Mouse (Mus musculus) neural tube, embryonic 15.5 days (tissue): ENCODE results near the gene 1700011L22Rik. TPM values are rescaled to one million over a fixed set of nuclear protein-coding genes. Genes with fewer than 3 reads are reported as not detected.
A peak's percentile ranks its signal among the peaks of the same experiment; 100 is the strongest.

Experiments used
- ATAC-seq: fragments of 200-750 bp; cut with Nextera tagmentation; 2 replicates; pipeline ENCODE4 v1.8.0; 2017; ENCODE audit warnings: mild to moderate bottlenecking, moderate TSS enrichment, moderate library complexity; ENCODE audit not compliant: low FRiP score
- H3K27ac ChIP-seq: fragments of 300-500 bp; sonication (generic); replicated peaks from 2 replicates; pipeline ENCODE4 v1.5.1; 2015; ENCODE audit warnings: mild to moderate bottlenecking, inconsistent platforms
- H3K27me3 ChIP-seq: fragments of 300-500 bp; sonication (generic); replicated peaks from 2 replicates; pipeline ENCODE4 v1.6.1; 2015; ENCODE audit warnings: inconsistent platforms
- H3K36me3 ChIP-seq: fragments of 300-500 bp; sonication (generic); 2 replicates; pipeline ENCODE4 v1.6.1; 2015; ENCODE audit warnings: inconsistent platforms
- H3K4me1 ChIP-seq: fragments of 300-500 bp; sonication (generic); 2 replicates; pipeline ENCODE4 v1.6.1; 2015; ENCODE audit warnings: inconsistent platforms
- H3K4me2 ChIP-seq: fragments of 300-500 bp; sonication (generic); 2 replicates; pipeline ENCODE4 v1.6.1; 2015; ENCODE audit warnings: inconsistent platforms, mild to moderate bottlenecking, moderate library complexity
- H3K4me3 ChIP-seq: fragments of 300-500 bp; sonication (generic); replicated peaks from 2 replicates; pipeline ENCODE4 v1.5.1; 2015; ENCODE audit warnings: mild to moderate bottlenecking, inconsistent platforms
- H3K9ac ChIP-seq: fragments of 300-500 bp; sonication (generic); replicated peaks from 2 replicates; pipeline ENCODE4 v1.6.1; 2015; ENCODE audit warnings: mild to moderate bottlenecking, inconsistent platforms
- H3K9me3 ChIP-seq: fragments of 300-500 bp; sonication (generic); replicated peaks from 2 replicates; pipeline ENCODE4 v1.6.1; 2016; ENCODE audit warnings: inconsistent platforms
- WGBS: fragments of 180-500 bp; shearing (Covaris S2); methylation state at CpG from one replicate; pipeline ENCODE4 v1.1.7; 2015; ENCODE audit warnings: mixed read lengths; 5-methylcytosine and 5-hydroxymethylcytosine counted together
- polyA plus RNA-seq: library from polyadenylated mRNA; unstranded; fragments of >200 nt; fragmentation: Nextera tagmentation; extraction: Ambion mirVana; gene quantifications from 2 replicates; pipeline ENCODE4 v1.2.1, GENCODE M21; 2015

The 1700011L22Rik gene
- polyA plus RNA-seq, 1 experiment from 2014 or later, result not detected

GRCm38 (mm10) chr8:79208181-79208580, 40.2 kb downstream of the 1700011L22Rik start:
- Histone ChIP-seq H3K27me3 (no peaks in the 10 kb centered on the region), H3K9me3 (no peaks in the 10 kb centered on the region), H3K4me3 (no peak overlapping the region), H3K9ac (no peak overlapping the region), H3K36me3 (no peaks in the 10 kb centered on the region), H3K4me1 (peaks cover 30% of the 10 kb centered on the region), H3K4me2 (no peak overlapping the region), H3K27ac (no peak overlapping the region)
- WGBS, result 55% methylated on average over 3 of the region's 3 CpGs
- no peak for ATAC-seq

GRCm38 (mm10) chr8:79206895-79207294, 41.5 kb downstream of the 1700011L22Rik start:
- Histone ChIP-seq H3K9ac (no peak overlapping the region), H3K4me2 (no peak overlapping the region), H3K27me3 (no peaks in the 10 kb centered on the region), H3K36me3 (no peaks in the 10 kb centered on the region), H3K27ac (peak overlapping the region; percentile 28; the same call in 1 of the 2 replicates), H3K4me1 (peaks cover 30% of the 10 kb centered on the region), H3K9me3 (no peaks in the 10 kb centered on the region), H3K4me3 (no peak overlapping the region)
- no peak for ATAC-seq
- 59% methylated on average over 4 of the region's 4 CpGs for WGBS

GRCm38 (mm10) chr8:79201446-79202147, 46.8 kb downstream of the 1700011L22Rik start:
- Histone ChIP-seq H3K27me3 (no peaks in the 10 kb centered on the region), H3K4me1 (no peaks in the 10 kb centered on the region), H3K9ac (no peak overlapping the region), H3K4me3 (no peak overlapping the region), H3K36me3 (no peaks in the 10 kb centered on the region), H3K4me2 (no peak overlapping the region), H3K27ac (no peak overlapping the region), H3K9me3 (no peaks in the 10 kb centered on the region)
- no peak for ATAC-seq
- 74% methylated on average over 11 of the region's 11 CpGs for WGBS

- no peak overlapping the region for H3K9ac ChIP-seq
- ATAC-seq, result no peak
- no peak overlapping the region for H3K4me3 ChIP-seq
- no peak overlapping the region for H3K4me2 ChIP-seq
- H3K4me1 ChIP-seq, result no peaks in the 10 kb centered on the region
- H3K36me3 ChIP-seq, result no peaks in the 10 kb centered on the region
- no peaks in the 10 kb centered on the region for H3K9me3 ChIP-seq
- H3K27ac ChIP-seq, result no peak overlapping the region
- no peaks in the 10 kb centered on the region for H3K27me3 ChIP-seq
- 31% methylated on average over 3 of the region's 3 CpGs for WGBS
Measured at GRCm38 (mm10) chr8:79198675-79199074, 49.7 kb downstream of the 1700011L22Rik start.

- Histone ChIP-seq H3K4me1 (no peaks in the 10 kb centered on the region), H3K36me3 (0 out of 2 replicates have a peak, but pooled peaks cover under 1% of the 10 kb centered on the region), H3K9ac (no peak overlapping the region), H3K4me3 (no peak overlapping the region), H3K27me3 (no peaks in the 10 kb centered on the region), H3K9me3 (no peaks in the 10 kb centered on the region), H3K4me2 (no peak overlapping the region), H3K27ac (no peak overlapping the region)
- no peak for ATAC-seq
- 84% methylated on average over 4 of the region's 4 CpGs for WGBS
Measured at GRCm38 (mm10) chr8:79196481-79196880, 51.9 kb downstream of the 1700011L22Rik start.

GRCm38 (mm10) chr8:79190071-79190470, 58.3 kb downstream of the 1700011L22Rik start:
- no peaks in the 10 kb centered on the region for H3K27me3 ChIP-seq
- no peak overlapping the region for H3K9ac ChIP-seq
- H3K4me1 ChIP-seq, result no peaks in the 10 kb centered on the region
- peaks cover 46% of the 10 kb centered on the region for H3K36me3 ChIP-seq
- no peak overlapping the region for H3K4me3 ChIP-seq
- ATAC-seq, result no peak
- H3K9me3 ChIP-seq, result no peaks in the 10 kb centered on the region
- no peak overlapping the region for H3K4me2 ChIP-seq
- no peak overlapping the region for H3K27ac ChIP-seq
- WGBS, result 97% methylated on average over 10 of the region's 10 CpGs

GRCm38 (mm10) chr8:79185488-79185887, 62.9 kb downstream of the 1700011L22Rik start:
- Histone ChIP-seq H3K4me1 (no peaks in the 10 kb centered on the region), H3K9me3 (no peaks in the 10 kb centered on the region), H3K36me3 (peaks cover 71% of the 10 kb centered on the region), H3K27ac (no peak overlapping the region), H3K27me3 (no peaks in the 10 kb centered on the region), H3K4me3 (no peak overlapping the region), H3K4me2 (no peak overlapping the region), H3K9ac (no peak overlapping the region)
- ATAC-seq, result no peak
- 93% methylated on average over 7 of the region's 7 CpGs for WGBS

- no peak overlapping the region for H3K4me3 ChIP-seq
- no peak overlapping the region for H3K27ac ChIP-seq
- H3K9ac ChIP-seq, result no peak overlapping the region
- no peaks in the 10 kb centered on the region for H3K9me3 ChIP-seq
- ATAC-seq, result peak; percentile 43
- no peaks in the 10 kb centered on the region for H3K4me1 ChIP-seq
- peaks cover 66% of the 10 kb centered on the region for H3K36me3 ChIP-seq
- no peaks in the 10 kb centered on the region for H3K27me3 ChIP-seq
- WGBS, result 63% methylated on average over 6 of the region's 6 CpGs
- no peak overlapping the region for H3K4me2 ChIP-seq
Measured at GRCm38 (mm10) chr8:79179678-79180077, 68.7 kb downstream of the 1700011L22Rik start.

GRCm38 (mm10) chr8:79175991-79176390, 72.4 kb downstream of the 1700011L22Rik start:
- Histone ChIP-seq H3K9me3 (no peaks in the 10 kb centered on the region), H3K27me3 (no peaks in the 10 kb centered on the region), H3K4me2 (no peak overlapping the region), H3K36me3 (peaks cover 36% of the 10 kb centered on the region), H3K9ac (no peak overlapping the region), H3K27ac (no peak overlapping the region), H3K4me1 (peaks cover 9% of the 10 kb centered on the region), H3K4me3 (no peak overlapping the region)
- no peak for ATAC-seq
- WGBS, result 67% methylated on average over 4 of the region's 4 CpGs

- no peaks in the 10 kb centered on the region for H3K9me3 ChIP-seq
- no peak overlapping the region for H3K27ac ChIP-seq
- no peak overlapping the region for H3K4me3 ChIP-seq
- peaks cover 9% of the 10 kb centered on the region for H3K4me1 ChIP-seq
- H3K9ac ChIP-seq, result no peak overlapping the region
- H3K36me3 ChIP-seq, result peaks cover 21% of the 10 kb centered on the region
- no peak overlapping the region for H3K4me2 ChIP-seq
- H3K27me3 ChIP-seq, result no peaks in the 10 kb centered on the region
- WGBS, result 73% methylated on average over 4 of the region's 4 CpGs
- peak; percentile 48; the same call in 1 of the 2 replicates for ATAC-seq
Measured at GRCm38 (mm10) chr8:79173606-79174005, 74.8 kb downstream of the 1700011L22Rik start.

- no peak for ATAC-seq
- H3K36me3 ChIP-seq, result 0 out of 2 replicates have a peak, but pooled peaks cover 4% of the 10 kb centered on the region
- H3K27me3 ChIP-seq, result no peaks in the 10 kb centered on the region
- 87% methylated on average over 3 of the region's 3 CpGs for WGBS
- peaks cover 16% of the 10 kb centered on the region for H3K4me1 ChIP-seq
- no peak overlapping the region for H3K4me3 ChIP-seq
- no peak overlapping the region for H3K4me2 ChIP-seq
- H3K9me3 ChIP-seq, result no peaks in the 10 kb centered on the region
- no peak overlapping the region for H3K9ac ChIP-seq
- H3K27ac ChIP-seq, result no peak overlapping the region
Measured at GRCm38 (mm10) chr8:79165276-79165675, 83.1 kb downstream of the 1700011L22Rik start.

- Histone ChIP-seq H3K27me3 (no peaks in the 10 kb centered on the region), H3K27ac (no peak overlapping the region), H3K9ac (no peak overlapping the region), H3K4me2 (no peak overlapping the region), H3K4me3 (no peak overlapping the region), H3K4me1 (peaks cover 16% of the 10 kb centered on the region), H3K36me3 (0 out of 2 replicates have a peak, but pooled peaks cover 7% of the 10 kb centered on the region), H3K9me3 (no peaks in the 10 kb centered on the region)
- 36% methylated on average over 1 of the region's 1 CpGs for WGBS
- ATAC-seq, result no peak
Measured at GRCm38 (mm10) chr8:79164336-79164735, 84.0 kb downstream of the 1700011L22Rik start.
